Mouse (Mus musculus) kidney, adult 18-20 months (tissue): ENCODE results near the gene P2ry2.

Experiments
- DNase-seq: peaks from one replicate; pipeline ENCODE4 v3.0.0; 2021

The P2ry2 gene

DNA sequence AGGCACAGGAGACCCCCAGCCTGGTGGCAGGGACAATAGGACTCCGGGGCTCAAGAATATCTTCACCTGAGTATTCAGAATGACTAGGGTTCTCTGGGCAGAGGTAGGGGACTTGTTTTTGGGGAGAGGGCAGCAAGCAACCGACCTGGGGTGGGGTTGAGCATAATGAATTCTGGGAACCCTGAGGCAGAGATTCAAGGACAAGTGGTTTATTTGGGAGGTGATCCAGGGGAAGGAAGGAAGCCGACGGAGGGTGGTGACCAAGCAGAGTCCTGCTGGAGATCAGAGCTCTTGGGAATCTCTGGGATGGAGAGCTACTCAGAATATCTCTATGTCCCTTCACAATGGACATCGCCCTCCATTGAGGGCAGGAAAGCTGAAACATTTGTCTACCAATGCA is 34.5 kb downstream of the P2ry2 start:
- DNase-seq, result no peak

DNA sequence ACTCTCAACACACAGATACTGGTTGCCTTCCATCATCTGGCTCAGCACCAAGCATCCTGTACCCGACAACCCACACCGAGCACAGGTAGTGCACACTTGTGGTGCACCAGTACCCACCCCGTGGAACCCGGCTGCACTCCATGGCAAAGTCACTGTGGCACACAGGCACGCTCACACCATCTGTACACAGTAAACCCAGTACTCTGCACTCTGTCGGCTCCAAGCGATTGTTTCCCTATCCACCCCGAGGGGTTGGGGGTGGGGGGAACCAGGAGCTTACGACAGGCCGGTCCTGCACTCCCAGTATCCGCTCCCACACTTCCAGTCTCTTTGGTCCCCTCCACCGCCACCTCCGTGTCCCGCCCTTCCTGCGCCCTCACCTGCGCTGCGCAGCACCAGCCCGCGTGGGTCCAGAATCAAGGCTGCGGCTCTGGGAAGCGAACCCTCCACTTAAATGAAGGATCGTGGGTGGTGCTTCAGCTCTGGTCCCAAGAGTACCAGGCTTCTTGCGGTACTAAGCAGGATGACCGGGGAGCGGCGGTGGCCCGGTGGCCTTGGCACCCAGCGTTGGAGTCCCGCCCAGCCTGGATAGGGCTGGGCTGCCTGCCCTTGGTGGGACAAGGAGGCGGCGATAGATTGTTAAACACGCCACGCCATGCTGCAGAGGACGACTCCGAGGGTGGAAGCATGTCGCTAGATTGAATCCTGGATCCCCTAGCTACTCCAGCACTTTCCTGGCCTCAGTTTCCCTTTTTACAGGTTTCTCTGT is 38.3 kb downstream of the P2ry2 start, which contains the start of gene P2ry6:
TSS of gene P2ry6 (minus strand) at position 515 of the 769 bp plus-strand sequence.
- no peak for DNase-seq

DNA sequence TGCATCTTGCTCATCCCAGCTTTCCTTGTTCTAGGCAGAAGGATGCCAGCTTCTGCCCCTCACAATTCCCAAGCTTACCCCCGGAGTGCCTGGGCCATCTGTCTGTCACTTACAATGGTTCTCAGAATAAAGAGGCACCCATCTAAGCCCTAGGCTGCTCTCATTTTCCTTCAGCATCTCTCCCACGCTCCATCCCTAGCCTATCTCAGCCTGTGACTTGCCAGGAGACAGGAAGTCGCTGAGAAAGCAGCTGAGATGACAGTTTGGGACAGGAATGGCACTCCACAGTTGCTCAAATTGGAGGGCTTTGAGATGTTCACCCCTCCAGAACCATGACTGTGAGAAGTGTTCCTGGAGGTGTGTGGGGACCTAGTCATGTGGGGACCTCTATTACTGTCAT is 39.8 kb downstream of the P2ry2 start:
- DNase-seq, result no peak

DNA sequence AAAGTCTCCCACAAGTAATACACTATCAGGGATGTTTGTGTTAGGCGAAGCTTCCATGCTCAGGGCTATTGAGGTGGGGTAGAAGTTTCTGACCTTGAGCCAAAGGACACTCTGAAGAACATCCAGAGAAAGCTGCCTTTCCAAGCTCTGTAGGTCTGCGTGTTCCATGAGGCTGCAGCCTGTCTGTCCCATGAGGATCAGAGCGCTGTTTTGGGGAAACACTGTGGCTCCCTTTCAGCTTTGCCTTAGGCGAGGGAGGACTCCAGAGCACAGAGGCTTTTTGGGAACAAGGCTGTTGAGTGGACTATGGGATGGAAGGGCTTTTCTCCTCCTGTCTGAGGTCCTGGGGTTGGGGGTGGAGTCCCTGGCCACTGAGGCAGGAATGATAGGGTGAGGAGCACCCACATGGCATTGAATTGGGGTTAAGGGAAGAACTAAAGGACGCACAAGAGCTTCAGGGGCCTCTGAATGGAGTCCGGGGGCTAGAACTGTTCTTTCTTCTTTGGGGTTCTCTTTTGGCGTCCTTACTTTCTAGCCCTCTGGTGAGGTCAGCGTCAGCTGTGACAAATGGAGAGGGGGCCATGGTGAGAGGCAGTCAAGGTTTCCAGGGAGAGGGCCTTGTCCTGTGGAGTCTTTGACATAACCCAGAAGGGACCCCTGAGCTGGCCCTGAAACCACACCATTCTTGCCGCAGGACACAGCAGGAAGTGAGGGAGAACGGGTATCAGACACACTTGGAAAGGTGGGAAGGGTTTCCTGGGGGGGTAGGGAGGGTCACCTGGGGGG is 43.6 kb downstream of the P2ry2 start:
- DNase-seq, result no peak

DNA sequence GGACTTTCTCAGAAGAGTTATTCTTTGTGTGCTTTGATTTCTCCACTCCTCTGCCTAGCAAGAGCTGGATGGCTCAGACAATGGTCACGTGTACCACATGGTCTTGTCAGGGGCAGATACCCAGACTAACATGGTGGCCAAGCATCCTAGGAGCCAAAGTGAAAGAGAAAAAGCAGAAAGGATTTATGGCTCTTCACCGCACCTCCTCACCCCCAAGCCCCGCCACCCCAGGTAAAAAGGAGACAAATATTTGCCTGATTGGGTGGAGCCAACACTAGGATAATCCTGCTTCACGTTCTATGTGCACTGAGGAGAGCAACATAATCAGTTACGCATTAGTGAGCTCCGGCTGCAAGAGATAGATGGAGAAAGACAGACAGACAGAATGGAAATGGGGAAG is 44.3 kb downstream of the P2ry2 start:
- DNase-seq, result no peak

DNA sequence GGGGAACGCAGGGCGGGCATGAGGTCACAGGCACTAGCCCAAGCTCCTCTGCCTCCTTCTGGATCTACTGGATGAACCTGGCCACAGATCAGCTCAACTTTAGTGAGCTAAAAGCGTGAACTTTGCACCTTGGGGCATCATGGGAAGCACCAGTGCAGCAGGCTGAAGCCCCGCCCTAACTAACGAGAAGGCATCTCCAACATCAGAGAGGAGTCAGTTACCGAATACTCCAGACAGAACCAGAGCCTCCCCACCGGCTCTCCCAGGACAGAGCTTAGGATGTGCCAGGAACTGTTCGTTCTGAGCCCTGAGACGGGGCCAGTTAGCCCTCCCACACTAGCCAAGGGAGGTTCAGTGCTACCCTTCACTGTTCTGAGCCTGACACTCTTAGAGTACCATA is 44.8 kb downstream of the P2ry2 start:
- no peak for DNase-seq

DNA sequence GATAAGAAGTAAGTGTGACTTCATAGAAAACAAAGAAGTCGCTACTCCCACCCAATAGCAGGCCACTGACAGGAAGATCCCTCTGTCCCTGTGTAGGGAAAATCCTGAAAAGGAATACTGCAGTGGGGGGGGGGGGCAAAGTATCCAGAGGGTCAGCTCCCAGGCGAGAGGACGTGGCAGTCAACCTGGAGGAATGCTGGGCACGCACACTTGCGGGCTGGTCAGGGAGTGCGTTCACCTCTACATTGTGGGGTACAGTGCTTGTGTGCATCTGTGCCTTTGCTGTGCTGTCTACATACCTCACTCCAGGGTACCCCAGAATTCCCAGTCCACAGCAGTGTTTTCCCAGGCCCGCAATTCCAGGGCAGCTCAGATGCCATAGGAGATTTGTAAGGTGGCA is 46.7 kb downstream of the P2ry2 start:
- DNase-seq, result no peak

DNA sequence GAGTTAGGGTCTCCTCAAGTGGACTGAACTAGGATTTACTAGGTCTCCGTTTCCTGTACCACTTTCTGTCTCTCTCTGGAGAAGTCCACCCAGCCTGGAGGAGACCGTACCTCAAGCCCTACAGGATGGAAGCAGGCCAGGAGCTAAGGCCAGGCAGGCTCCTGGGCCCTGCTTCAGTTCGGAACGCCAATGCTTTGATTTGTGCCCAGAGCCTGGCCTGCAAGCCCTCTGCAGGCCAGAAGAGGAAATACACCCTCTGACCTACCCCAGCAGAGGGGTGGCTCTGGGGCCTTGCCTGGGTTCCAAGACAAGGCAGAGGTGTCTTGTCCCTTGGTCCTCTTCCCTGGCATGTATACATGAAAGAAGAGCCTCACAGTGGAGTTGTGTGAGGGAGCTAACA is 47.6 kb downstream of the P2ry2 start:
- DNase-seq, result no peak

DNA sequence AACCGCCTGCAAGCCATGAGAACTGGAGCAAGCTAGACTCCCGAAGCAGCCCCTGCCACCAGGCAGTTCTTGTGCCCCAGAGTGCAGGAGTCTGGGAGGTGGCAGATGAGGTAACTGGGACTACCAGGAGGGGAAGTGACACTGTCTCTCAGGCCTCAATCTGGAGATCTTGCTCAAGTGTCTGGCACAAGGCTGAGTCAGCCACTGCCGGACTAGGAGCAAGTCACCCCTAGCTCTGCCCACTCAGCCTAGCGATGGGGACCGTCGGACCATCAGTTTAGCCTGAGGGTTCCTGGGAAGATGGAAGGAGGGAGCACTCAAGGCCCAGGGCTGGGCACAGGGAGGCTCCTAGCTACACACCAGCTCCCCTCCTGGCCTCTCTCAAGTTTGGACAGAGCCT is 48.4 kb downstream of the P2ry2 start:
- no peak for DNase-seq

DNA sequence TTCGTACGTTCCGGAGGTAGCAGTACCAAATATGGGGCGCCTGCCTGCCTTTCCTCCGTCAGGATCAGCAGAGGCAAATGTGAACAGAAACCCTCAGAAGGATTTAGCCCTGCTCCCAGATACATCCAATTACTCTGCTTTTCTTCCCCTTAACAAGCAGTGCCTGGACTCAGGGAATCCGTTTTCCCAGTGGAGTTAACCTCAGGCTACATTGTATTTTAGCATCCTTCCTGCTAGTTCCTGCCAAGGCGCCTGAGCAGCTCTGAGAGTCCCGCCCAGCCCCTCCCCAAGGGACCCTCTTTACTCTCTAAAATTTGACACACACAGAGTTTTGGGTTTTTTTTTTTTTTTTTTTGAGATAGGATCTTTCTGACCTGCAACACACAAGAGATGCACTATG is 49.3 kb downstream of the P2ry2 start:
- DNase-seq, result no peak

DNA sequence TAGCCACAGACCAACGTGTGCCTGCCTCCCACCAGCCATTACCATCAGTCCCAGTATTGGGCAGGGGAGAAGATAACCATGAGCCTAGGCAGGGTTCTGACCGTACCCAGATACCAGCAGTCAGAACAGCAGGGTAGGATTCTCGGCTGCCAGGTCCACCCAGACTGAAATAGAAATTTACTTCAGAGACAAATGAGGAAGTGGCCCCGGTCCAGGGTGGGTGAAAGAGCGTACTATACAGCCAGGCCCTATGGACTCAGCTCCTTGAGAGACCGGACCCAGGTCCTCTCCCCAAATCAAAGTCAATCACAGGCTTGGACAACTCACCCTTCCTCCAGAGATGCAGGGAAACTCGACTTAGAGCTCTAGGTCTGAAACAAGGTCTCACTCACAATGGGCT is 51.5 kb downstream of the P2ry2 start:
- no peak for DNase-seq

DNA sequence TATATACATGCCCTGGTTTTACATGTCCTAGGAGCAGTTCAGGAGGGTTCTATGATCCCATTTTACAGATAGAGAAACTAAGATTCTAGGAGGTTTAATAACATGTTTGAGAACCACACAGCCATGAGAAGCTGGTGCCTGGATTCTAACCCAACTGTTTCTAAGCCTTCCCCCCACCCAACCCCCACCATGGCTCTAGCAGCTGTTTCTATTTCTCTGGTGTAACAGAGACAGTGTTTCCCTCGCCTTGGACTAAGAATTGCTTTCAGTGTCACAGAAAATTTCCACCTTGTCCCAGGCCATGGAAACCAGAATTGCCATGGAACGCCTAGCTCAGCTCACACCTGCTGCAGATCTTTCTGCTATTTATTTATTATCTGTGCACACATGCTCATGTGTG is 52.2 kb downstream of the P2ry2 start:
- no peak for DNase-seq

DNA sequence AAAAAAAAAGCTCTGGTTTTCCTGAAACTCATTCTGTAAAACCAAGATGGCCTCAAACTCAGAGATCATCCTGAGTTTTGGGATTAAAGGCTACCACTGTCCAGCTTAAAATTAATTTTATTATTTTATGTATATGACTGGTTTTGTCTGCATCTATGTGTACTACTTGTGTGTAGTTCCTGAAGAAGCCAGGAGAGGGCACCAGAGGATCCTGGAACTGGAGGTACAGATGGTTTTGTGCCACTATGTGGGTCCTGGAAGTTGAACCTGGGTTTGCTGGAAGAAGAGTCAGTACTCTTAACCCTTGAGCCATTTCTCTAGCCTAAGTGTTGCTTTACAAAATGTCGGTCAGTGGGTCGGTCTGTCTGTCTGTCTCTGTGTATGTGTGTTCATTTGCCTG is 54.2 kb downstream of the P2ry2 start:
- no peak for DNase-seq

DNA sequence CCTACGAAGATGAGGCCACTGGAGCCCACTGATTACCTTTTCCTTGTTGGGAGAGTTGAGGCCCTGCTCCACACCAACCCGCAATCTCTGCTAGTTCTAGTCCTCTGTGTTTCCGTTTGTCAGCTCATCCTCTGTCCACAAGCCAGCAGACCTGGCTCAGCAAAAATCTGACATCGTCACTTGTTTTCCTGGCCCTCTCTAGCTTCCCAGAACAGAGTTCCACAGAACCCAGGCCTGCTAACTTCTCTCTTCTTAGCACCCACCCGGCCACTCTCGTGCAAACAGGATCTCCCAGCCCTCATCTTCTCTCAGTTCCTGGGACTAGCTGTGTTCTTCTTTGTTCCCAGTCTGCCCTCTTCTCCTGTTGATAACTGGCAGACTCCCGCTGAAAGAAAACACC is 60.0 kb downstream of the P2ry2 start:
- no peak for DNase-seq

DNA sequence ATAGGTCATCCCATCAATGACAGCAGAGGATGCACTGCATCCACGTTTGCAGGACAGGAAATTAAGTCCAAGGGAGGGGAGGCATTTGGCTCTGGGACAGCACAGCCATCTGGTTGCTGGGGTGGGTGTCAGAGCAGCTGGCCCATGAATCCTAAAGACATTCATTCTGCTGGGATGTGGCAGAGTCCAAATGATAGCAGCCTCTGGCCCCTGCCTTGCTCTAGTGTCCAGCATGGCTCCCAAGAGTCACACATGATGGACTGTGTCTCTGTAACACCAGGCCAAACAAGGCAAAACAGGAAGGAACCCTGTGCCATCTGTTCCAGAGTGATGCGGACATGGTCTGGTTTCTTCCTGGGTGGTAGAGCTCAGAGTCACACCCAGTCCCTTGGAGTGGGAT is 60.8 kb downstream of the P2ry2 start:
- DNase-seq, result no peak

DNA sequence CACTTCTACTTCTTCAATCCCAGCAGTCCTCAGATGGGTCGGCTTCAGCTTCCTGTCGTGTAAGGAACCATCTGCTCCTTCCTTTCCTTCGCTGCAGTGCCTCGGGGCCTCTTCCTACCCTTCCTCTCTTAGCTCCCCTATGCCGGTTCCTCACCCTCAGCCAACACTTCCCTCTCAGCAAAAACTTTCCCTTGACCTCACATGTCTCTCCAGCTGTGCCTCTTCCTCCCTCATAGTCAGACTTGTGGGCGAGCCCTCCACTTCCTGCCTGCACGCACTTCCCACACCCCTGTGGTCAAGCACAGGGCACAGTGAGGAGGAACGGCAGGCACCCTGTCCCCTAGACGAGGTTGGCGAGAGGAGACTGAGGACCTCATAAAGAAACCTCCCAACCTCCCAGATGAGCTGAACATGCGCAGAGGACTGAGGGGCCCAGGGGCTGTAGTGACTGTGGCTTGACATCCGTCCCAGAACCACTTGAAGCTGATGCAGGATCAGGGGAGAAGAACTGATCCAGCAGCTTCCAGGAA is 62.1 kb downstream of the P2ry2 start:
- DNase-seq, result peak; percentile 16

DNA sequence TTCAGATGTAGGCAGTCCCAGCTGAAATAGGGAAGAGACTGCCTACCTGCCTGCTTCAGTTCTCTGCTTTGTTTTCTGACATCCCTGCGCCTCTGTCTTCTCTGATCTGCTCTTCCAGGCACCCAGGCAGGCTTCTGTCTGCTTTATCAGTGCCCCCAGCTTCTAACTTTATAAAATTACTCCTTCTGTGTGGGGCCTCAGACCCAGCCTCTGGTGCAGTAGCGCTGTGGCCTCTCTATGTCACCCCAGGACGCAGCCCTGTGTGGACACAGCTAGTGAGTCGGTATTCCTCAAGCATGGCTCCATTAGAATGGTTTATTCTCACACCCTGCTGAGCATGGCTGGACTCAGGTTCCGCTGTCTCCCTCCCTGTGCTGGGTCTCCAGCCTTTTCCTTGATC is 62.6 kb downstream of the P2ry2 start:
- no peak for DNase-seq
